Mouse (Mus musculus) lung, embryonic 15.5 days (tissue): ENCODE results near the gene Abcc1. TPM values are rescaled to one million over a fixed set of nuclear protein-coding genes. Genes with fewer than 3 reads are reported as not detected.

Source experiments
- ATAC-seq: fragments of 200-750 bp; cut with Nextera tagmentation; 2 replicates; pipeline ENCODE4 v1.8.0; 2017; ENCODE audit warnings: moderate number of reproducible peaks, borderline replicate concordance; ENCODE audit not compliant: low FRiP score, low TSS enrichment; ENCODE audit errors: extremely low read depth
- H3K27ac ChIP-seq: fragments of 300-500 bp; sonication (generic); 2 replicates; pipeline ENCODE4 v1.5.1; 2015; ENCODE audit warnings: moderate library complexity, mild to moderate bottlenecking, inconsistent platforms
- H3K27me3 ChIP-seq: fragments of 300-500 bp; sonication (generic); 2 replicates; pipeline ENCODE4 v1.6.1; 2015; ENCODE audit warnings: inconsistent platforms
- H3K36me3 ChIP-seq: fragments of 300-500 bp; sonication (generic); 2 replicates; pipeline ENCODE4 v1.6.1; 2015; ENCODE audit warnings: inconsistent platforms
- H3K4me1 ChIP-seq: fragments of 300-500 bp; sonication (generic); 2 replicates; pipeline ENCODE4 v1.6.1; 2015; ENCODE audit warnings: inconsistent platforms
- H3K4me2 ChIP-seq: fragments of 300-500 bp; sonication (generic); 2 replicates; pipeline ENCODE4 v1.6.1; 2015; ENCODE audit warnings: inconsistent platforms, mild to moderate bottlenecking, moderate library complexity
- H3K4me3 ChIP-seq: fragments of 300-500 bp; sonication (generic); 2 replicates; pipeline ENCODE4 v1.5.1; 2015; ENCODE audit warnings: mild to moderate bottlenecking, inconsistent platforms
- H3K9ac ChIP-seq: fragments of 300-500 bp; sonication (generic); 2 replicates; pipeline ENCODE4 v1.6.1; 2015; ENCODE audit warnings: inconsistent platforms
- H3K9me3 ChIP-seq: fragments of 300-500 bp; sonication (generic); 2 replicates; pipeline ENCODE4 v1.6.1; 2016; ENCODE audit warnings: inconsistent platforms
- WGBS: fragments of 180-500 bp; shearing (Covaris S2); methylation state at CpG from one replicate; pipeline ENCODE4 v1.1.7; 2015; 5-methylcytosine and 5-hydroxymethylcytosine counted together
- polyA plus RNA-seq: library from polyadenylated mRNA; unstranded; fragments of >200 nt; fragmentation: Nextera tagmentation; extraction: Ambion mirVana; gene quantifications from 2 replicates; pipeline ENCODE4 v1.2.1, GENCODE M21; 2015

Abcc1 gene
- polyA plus RNA-seq, 1 experiment from 2014 or later = 11.4 TPM

DNA sequence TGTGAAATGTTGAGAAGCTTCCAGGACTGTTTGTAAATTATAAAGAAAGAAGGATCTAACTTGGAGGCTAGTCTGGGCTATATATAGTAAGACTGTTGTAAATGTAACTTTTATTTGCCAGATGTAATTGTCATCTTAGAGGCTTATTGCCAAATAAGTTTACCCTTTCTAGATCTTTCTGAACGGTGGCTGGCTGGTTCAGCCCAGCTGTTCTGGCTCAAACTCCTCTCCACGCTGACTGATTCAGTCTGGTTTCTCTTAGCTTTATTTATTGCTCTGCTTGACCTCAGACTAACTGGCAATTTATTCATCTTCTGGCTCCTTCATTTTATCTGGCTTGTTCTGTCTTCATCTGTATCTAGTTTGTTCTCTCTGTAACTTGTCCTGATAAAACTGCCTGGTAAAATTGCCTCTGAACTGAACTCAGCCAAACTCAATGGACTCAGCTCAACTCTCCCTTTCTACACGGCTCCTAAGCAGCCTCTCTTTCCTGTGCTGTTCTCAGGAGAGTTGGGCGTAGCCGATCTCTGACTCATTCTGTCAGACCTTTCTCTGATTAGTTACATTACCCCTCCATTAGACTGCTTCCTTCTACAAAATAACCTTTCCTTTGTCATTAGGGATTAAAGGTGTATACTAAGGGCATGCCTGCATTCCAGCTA, 55.7 kb downstream of the Abcc1 start:
- Histone ChIP-seq H3K36me3 (0 out of 2 replicates have a peak, but pooled peaks cover 3% of the 10 kb centered on the region), H3K9ac (no peak overlapping the region), H3K4me1 (no peaks in the 10 kb centered on the region), H3K27ac (no peak overlapping the region), H3K27me3 (no peaks in the 10 kb centered on the region), H3K9me3 (no peaks in the 10 kb centered on the region), H3K4me3 (no peak overlapping the region), H3K4me2 (no peak overlapping the region)
- peak; percentile 81; the same call in 1 of the 2 replicates for ATAC-seq
- 54% methylated on average over 5 of the region's 5 CpGs for WGBS

GRCm38 (mm10) chr16:14420496-14421132, 59.3 kb downstream of the Abcc1 start:
- Histone ChIP-seq H3K4me1 (no peaks in the 10 kb centered on the region), H3K36me3 (peaks cover 7% of the 10 kb centered on the region; the same call in 1 of the 2 replicates), H3K27me3 (no peaks in the 10 kb centered on the region), H3K4me2 (no peak overlapping the region), H3K27ac (no peak overlapping the region), H3K9me3 (no peaks in the 10 kb centered on the region), H3K9ac (no peak overlapping the region), H3K4me3 (no peak overlapping the region)
- no peak for ATAC-seq
- WGBS = 82% methylated on average over 5 of the region's 5 CpGs

DNA sequence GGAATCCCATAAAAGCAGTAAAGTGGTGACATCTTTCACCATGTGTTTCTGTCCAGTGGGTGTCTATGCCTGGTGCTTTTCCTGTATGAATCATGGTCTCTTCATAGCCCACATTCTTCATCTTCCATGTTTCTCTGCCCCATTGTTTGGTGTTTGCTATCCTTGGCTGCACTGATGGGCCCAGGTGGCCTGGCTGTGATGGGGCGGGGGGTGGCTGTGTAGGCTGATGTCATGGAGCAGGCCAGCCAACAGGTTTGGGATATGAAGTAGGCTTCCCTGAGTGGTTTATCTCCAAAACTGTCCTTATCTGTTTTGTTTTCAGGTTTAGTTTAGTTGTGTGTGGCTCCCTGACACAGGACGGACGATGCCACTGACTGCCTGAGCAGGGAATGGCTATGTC, 60.7 kb downstream of the Abcc1 start:
- Histone ChIP-seq H3K36me3 (peaks cover 7% of the 10 kb centered on the region; the same call in 1 of the 2 replicates), H3K9me3 (no peaks in the 10 kb centered on the region), H3K27ac (no peak overlapping the region), H3K4me3 (no peak overlapping the region), H3K4me1 (no peaks in the 10 kb centered on the region), H3K9ac (no peak overlapping the region), H3K4me2 (no peak overlapping the region), H3K27me3 (no peaks in the 10 kb centered on the region)
- 92% methylated on average over 3 of the region's 3 CpGs for WGBS
- ATAC-seq = no peak

DNA sequence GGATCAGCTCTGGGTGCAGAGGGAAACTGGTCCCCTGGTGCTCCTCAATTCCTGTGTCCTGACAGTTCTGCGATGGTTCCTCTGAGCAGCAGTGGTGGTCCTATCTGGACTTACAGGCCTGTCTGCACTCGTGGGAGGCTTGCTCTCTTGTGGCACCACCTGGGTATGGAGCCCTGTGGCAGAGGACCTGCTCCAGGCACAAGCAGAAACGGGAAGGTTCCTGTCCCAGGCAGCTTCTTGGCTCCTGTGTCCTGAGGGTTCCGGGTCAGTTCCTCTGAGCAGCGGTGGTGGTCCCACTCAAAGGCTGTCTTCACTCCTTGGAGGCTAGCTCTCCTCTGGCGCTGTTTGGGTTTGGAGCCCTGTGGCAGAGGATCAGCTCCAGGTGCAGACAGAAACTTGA, 68.0 kb downstream of the Abcc1 start:
- WGBS = 95% methylated on average over 6 of the region's 6 CpGs

DNA sequence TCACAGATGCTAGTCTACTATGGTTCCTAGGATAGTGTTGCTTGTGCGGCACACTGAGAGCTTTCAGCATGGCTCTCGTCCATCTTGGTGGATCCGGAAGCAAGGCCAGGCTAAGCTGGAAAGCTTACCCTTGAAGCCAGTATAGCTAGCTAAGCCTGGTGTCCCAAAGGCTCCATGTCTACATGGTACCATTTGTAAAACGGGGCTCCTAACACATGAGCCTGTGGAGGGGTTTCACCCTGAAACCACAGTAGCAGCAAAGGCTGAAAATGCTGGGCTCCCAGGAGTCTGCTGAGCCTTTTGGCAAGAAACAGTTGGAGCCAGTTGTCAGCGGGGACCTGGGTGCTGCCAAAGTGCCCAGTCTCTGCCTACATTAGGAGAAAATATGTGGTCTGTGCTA, 71.6 kb downstream of the Abcc1 start:
- Histone ChIP-seq H3K27ac (no peak overlapping the region), H3K4me2 (no peak overlapping the region), H3K9ac (no peak overlapping the region), H3K4me3 (no peak overlapping the region), H3K36me3 (no peaks in the 10 kb centered on the region), H3K9me3 (no peaks in the 10 kb centered on the region), H3K4me1 (no peaks in the 10 kb centered on the region), H3K27me3 (no peaks in the 10 kb centered on the region)
- WGBS = 94% methylated on average over 5 of the region's 5 CpGs
- ATAC-seq = no peak

More for the DNA sequence above, 68.0 kb downstream of the Abcc1 start:
- Histone ChIP-seq H3K27me3 (no peaks in the 10 kb centered on the region), H3K4me2 (no peak overlapping the region), H3K9me3 (no peaks in the 10 kb centered on the region), H3K27ac (no peak overlapping the region), H3K4me1 (no peaks in the 10 kb centered on the region), H3K4me3 (no peak overlapping the region), H3K9ac (no peak overlapping the region), H3K36me3 (no peaks in the 10 kb centered on the region)
- no peak for ATAC-seq

DNA sequence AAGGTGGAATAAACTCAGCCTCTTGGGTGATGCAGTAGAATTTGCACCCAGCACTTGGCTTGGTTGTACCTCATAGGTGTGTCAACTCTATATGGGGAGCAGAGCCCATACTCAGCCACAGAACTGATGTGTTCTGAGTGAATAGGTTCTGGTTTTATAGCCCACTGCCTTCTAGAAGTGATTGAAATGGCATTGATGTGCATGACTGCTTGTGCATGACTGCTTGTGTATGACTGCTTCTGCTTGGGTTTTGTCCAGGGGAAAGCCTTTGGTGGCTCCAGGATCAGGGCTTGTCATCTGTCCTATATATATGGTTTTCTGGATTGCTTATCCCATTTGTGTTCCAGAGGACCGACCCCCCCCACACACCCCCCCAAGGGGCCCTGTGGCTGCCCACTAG, 74.2 kb downstream of the Abcc1 start:
- Histone ChIP-seq H3K4me3 (no peak overlapping the region), H3K4me2 (no peak overlapping the region), H3K9me3 (no peaks in the 10 kb centered on the region), H3K36me3 (no peaks in the 10 kb centered on the region), H3K27me3 (no peaks in the 10 kb centered on the region), H3K27ac (no peak overlapping the region), H3K4me1 (no peaks in the 10 kb centered on the region), H3K9ac (no peak overlapping the region)
- 74% methylated on average over 1 of the region's 1 CpGs for WGBS
- ATAC-seq = no peak

DNA sequence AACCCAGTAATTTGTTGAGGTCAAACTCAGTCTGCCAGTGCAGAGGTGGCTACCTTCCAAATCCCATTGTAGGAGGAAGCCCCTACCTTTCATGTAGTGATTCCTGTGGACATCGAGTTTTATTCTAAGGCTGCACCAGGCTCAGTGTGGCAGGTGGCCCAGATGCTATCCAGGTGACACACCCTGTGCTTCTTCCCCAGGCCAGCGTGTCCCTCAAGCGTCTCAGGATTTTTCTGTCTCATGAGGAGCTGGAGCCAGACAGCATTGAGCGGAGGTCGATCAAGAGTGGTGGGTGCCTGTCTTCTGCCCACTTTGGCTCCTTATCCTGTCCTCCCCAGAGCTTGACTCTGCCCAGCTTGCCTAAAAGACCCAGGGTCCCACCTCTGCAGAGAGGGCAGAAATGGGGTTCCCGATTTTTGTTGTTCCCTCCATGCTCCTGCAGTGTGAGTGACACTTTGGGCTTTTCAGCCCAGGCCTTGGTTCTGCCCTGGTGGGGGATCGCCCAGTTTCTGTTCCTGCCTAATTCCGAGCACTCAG, 76.2 kb downstream of the Abcc1 start:
- no peaks in the 10 kb centered on the region for H3K27me3 ChIP-seq
- WGBS = 92% methylated on average over 8 of the region's 8 CpGs
- no peak for ATAC-seq

DNA sequence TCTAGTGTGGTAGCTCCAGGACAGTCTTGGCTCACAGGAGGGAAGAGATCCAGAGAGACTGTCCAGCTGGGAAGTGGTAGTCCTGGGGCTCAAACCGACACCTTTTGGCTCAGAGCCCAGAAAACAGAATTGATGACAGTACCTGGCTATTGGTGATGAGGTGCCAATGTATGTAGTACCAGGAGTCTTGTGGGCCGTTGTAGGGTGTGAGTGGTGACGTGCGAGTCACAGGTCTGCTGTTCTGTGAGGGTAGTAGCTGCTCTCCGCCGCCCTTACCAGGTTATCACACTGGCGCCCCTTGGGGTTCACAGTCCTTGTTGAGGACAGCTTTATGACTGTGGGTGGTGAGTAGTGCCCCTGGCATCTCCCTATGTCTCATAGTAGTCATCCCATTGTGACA, 77.2 kb downstream of the Abcc1 start:
- Histone ChIP-seq H3K4me3 (no peak overlapping the region), H3K27me3 (no peaks in the 10 kb centered on the region), H3K4me1 (no peaks in the 10 kb centered on the region), H3K36me3 (no peaks in the 10 kb centered on the region), H3K27ac (no peak overlapping the region), H3K4me2 (no peak overlapping the region), H3K9me3 (no peaks in the 10 kb centered on the region), H3K9ac (no peak overlapping the region)
- ATAC-seq = no peak
- WGBS = 79% methylated on average over 7 of the region's 7 CpGs

More for the DNA sequence above, 76.2 kb downstream of the Abcc1 start:
- no peak overlapping the region for H3K27ac ChIP-seq
- H3K4me1 ChIP-seq = no peaks in the 10 kb centered on the region
- H3K9ac ChIP-seq = no peak overlapping the region
- no peak overlapping the region for H3K4me2 ChIP-seq
- no peaks in the 10 kb centered on the region for H3K9me3 ChIP-seq
- no peak overlapping the region for H3K4me3 ChIP-seq
- no peaks in the 10 kb centered on the region for H3K36me3 ChIP-seq

GRCm38 (mm10) chr16:14439081-14439480, 77.7 kb downstream of the Abcc1 start:
- no peak for ATAC-seq
- Histone ChIP-seq H3K27ac (no peak overlapping the region), H3K27me3 (no peaks in the 10 kb centered on the region), H3K4me3 (no peak overlapping the region), H3K4me2 (no peak overlapping the region), H3K36me3 (no peaks in the 10 kb centered on the region), H3K9ac (no peak overlapping the region), H3K4me1 (no peaks in the 10 kb centered on the region), H3K9me3 (no peaks in the 10 kb centered on the region)
- WGBS = 88% methylated on average over 6 of the region's 6 CpGs

DNA sequence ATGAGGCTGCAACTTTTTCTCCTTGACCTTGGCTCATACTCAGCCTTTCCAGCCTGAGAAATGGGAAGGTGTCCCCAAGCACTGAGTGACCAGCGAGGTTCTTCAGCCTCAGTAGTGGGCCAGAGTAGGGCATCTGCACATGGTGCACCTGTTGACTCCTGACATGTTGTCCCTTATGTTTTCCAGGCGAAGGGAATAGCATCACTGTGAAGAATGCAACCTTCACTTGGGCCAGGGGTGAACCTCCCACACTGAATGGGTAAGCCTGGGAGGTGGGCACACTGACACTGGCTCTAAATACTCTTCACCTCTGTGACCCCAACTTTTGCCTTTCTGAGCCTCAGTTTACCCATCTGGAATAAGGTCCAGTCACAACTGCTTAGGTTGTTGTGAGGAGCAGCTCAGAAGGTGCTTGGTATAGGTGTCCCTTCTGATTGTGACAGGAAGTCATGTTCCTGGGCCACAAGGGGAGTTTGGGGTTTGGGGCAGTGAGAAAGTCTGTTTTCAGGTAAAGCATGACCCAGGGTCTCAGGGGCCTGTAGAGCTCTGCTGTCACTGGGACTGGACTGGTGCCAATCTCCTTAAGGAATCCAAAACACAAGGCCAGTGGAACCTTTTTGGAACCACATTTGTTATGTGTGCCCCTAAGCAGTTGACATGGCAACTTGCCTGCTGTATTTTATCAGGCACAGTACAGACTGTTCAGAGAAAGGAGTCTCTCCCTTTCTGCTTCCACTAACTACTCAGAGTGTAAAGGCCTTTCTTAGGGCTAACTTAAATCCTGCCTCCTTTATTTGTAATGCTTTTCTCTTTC, 78.7 kb downstream of the Abcc1 start:
- H3K9ac ChIP-seq = no peak overlapping the region
- no peaks in the 10 kb centered on the region for H3K4me1 ChIP-seq
- ATAC-seq = no peak
- no peak overlapping the region for H3K4me2 ChIP-seq
- H3K36me3 ChIP-seq = no peaks in the 10 kb centered on the region
- no peaks in the 10 kb centered on the region for H3K27me3 ChIP-seq
- no peak overlapping the region for H3K27ac ChIP-seq
- no peaks in the 10 kb centered on the region for H3K9me3 ChIP-seq
- WGBS = 78% methylated on average over 2 of the region's 2 CpGs
- no peak overlapping the region for H3K4me3 ChIP-seq

- Histone ChIP-seq H3K36me3 (0 out of 2 replicates have a peak, but pooled peaks cover 4% of the 10 kb centered on the region), H3K27me3 (no peaks in the 10 kb centered on the region), H3K27ac (no peak overlapping the region; the same call in 1 of the 2 replicates), H3K9me3 (no peaks in the 10 kb centered on the region), H3K9ac (no peak overlapping the region), H3K4me1 (no peaks in the 10 kb centered on the region), H3K4me3 (no peak overlapping the region), H3K4me2 (no peak overlapping the region)
- ATAC-seq = no peak
- WGBS = 58% methylated on average over 6 of the region's 6 CpGs
Observed at GRCm38 (mm10) chr16:14444059-14444855, 82.9 kb downstream of the Abcc1 start.
